ENCODE assay signal across 8 mouse cellular contexts in the genomic region with DNA sequence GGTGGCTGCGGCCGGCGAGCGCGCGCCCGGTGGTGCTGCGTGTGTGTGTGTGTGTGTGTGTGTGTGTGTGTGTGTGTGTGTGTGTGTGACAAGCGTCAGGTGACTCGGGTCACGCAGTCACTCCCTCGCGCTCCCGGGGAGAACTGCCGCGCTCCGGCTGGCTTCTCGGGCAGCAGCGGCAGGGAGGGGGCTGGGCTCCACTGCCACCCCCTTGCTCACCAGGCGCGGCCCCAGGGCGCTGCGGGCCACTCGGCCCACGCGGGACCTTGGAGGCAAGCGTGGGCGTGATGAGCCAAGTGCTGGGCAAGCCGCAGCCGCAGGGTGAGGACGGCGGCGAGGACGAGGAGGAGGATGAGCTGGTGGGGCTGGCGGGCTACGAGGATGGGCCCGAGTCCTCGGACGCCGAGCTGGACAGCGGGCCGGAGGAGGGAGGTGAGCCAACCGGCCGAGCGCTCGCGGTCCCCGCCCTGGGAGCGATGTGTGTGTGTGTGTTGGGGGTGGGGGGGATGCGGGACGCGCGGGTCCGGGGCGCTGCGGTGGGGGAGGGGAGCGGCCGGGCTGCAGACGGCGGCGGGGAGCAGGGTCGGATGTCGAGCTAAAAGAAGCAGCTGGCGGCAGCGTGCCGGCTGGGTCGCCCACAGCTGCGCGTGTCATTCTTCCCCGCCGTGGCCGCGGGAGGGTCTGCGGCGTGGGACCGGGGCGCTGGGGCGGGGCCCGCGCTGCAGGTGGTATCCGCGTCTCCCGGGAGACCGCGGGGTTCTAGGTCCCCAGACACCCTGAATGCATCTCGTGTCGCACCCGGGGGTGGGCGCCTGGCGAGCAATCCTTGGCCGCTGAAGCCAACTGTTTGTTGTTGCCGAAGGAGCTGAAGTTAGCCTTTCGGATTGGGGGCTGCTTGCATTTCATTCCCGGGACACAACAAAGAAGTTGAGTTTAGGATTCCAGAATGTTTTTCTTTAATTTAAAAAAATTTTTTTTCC. TPM values are rescaled to one million over a fixed set of nuclear protein-coding genes. Genes with fewer than 3 reads are reported as not detected.
DNase-seq lines count a peak whose midpoint lies in the region; ATAC-seq and TF ChIP-seq lines count a peak whose summit lies in the region.

No protein-coding gene starts in this region.

- no peak for TF ChIP-seq CTCF in brain, embryonic 14.5 days (IDR thresholded peaks at IDR 0.05; ENCODE audit: borderline replicate concordance, extremely low read depth, insufficient read depth, insufficient read length)
- no peak for TF ChIP-seq CTCF in testis, adult 2 months (IDR thresholded peaks at IDR 0.05; ENCODE audit: control insufficient read depth, insufficient read depth, insufficient replicate concordance, low read depth, low read length)

- peak overlapping the region; percentile 93 for H3K4me2 ChIP-seq in forebrain, embryonic 13.5 days
- peak overlapping the region; percentile 81 for H3K4me2 ChIP-seq in heart, embryonic 16.5 days (ENCODE audit: low read depth, low read length)
- H3K4me2 ChIP-seq in liver, embryonic 15.5 days: peak overlapping the region; percentile 97
- H3K4me2 ChIP-seq in neural tube, embryonic 13.5 days: peak overlapping the region; percentile 85

- peak overlapping the region; percentile 86 for H3K4me3 ChIP-seq in forebrain, embryonic 13.5 days
- peak overlapping the region; percentile 84 for H3K4me3 ChIP-seq in heart, embryonic 16.5 days (ENCODE audit: low read length)
- peak overlapping the region; percentile 67 for H3K4me3 ChIP-seq in liver, embryonic 15.5 days (replicated peaks)
- peak overlapping the region; percentile 56 for H3K4me3 ChIP-seq in neural tube, embryonic 13.5 days
- peak overlapping the region; percentile 87 for H3K4me3 ChIP-seq in testis, adult 2 months (ENCODE audit: control insufficient read depth, low read depth, low read length)

- no peaks in the 10 kb centered on the region for H3K36me3 ChIP-seq in forebrain, embryonic 13.5 days (ENCODE audit: poor library complexity, severe bottlenecking)
- H3K36me3 ChIP-seq in heart, embryonic 16.5 days (ENCODE audit: control insufficient read depth, insufficient read depth): no peaks in the 10 kb centered on the region
- no peaks in the 10 kb centered on the region; the same call in 1 of the 2 replicates for H3K36me3 ChIP-seq in liver, embryonic 15.5 days (replicated peaks)
- no peaks in the 10 kb centered on the region for H3K36me3 ChIP-seq in neural tube, embryonic 13.5 days
- no peaks in the 10 kb centered on the region for H3K36me3 ChIP-seq in testis, adult 2 months (ENCODE audit: control insufficient read depth, insufficient read depth, low read length)

- under 1% methylated on average over 69 of the region's 94 CpGs for WGBS in forebrain, embryonic 13.5 days
- under 1% methylated on average over 84 of the region's 94 CpGs for WGBS in heart, embryonic 16.5 days
- WGBS in liver, embryonic 15.5 days (ENCODE audit: insufficient replicate concordance): under 1% methylated on average over 84 of the region's 94 CpGs
- 0% methylated on average over 79 of the region's 94 CpGs for WGBS in neural tube, embryonic 13.5 days

- no peaks in the 10 kb centered on the region; the same call in 1 of the 2 replicates for H3K27me3 ChIP-seq in forebrain, embryonic 13.5 days
- no peaks in the 10 kb centered on the region for H3K27me3 ChIP-seq in heart, embryonic 16.5 days (ENCODE audit: control insufficient read depth, insufficient read depth, low read length)
- H3K27me3 ChIP-seq in liver, embryonic 15.5 days: peaks cover 77% of the 10 kb centered on the region
- H3K27me3 ChIP-seq in neural tube, embryonic 13.5 days: no peaks in the 10 kb centered on the region
- H3K27me3 ChIP-seq in testis, adult 2 months (ENCODE audit: control insufficient read depth, insufficient read depth, low read length): peaks cover 2% of the 10 kb centered on the region; the same call in 1 of the 2 replicates

- TF ChIP-seq POLR2A in brain, embryonic 14.5 days (IDR thresholded peaks at IDR 0.05; ENCODE audit: borderline replicate concordance, extremely low read depth, insufficient read depth, insufficient read length, poor library complexity, severe bottlenecking): no peak
- no peak for TF ChIP-seq POLR2A in testis, adult 2 months (IDR thresholded peaks at IDR 0.05; ENCODE audit: control insufficient read depth, low read depth, low read length)

- ATAC-seq in CD4-positive, CD25-positive, alpha-beta regulatory T cell, adult 4 months: peak; percentile 60
- ATAC-seq in forebrain, embryonic 13.5 days: peak; percentile 64
- peak; percentile 71 for ATAC-seq in heart, embryonic 16.5 days (replicated peaks; ENCODE audit: extremely low read depth, insufficient read depth, low FRiP score)
- ATAC-seq in liver, embryonic 15.5 days (ENCODE audit: insufficient read depth): no peak
- ATAC-seq in neural tube, embryonic 13.5 days (ENCODE audit: low read depth): peak; percentile 70

- H3K4me1 ChIP-seq in forebrain, embryonic 13.5 days: peaks cover 32% of the 10 kb centered on the region
- peaks cover 36% of the 10 kb centered on the region for H3K4me1 ChIP-seq in heart, embryonic 16.5 days (ENCODE audit: control insufficient read depth, insufficient read depth, low read length)
- H3K4me1 ChIP-seq in liver, embryonic 15.5 days (replicated peaks): peaks cover 75% of the 10 kb centered on the region
- H3K4me1 ChIP-seq in neural tube, embryonic 13.5 days (replicated peaks): peaks cover 31% of the 10 kb centered on the region
- peaks cover 14% of the 10 kb centered on the region for H3K4me1 ChIP-seq in testis, adult 2 months (ENCODE audit: control insufficient read depth, insufficient read depth, low read length)

- peak; percentile 80 for DNase-seq in brain, embryonic 14.5 days (ENCODE audit: low read depth)
- peak; percentile 76 to 90 for DNase-seq in kidney, postnatal 25 days

- H3K9me3 ChIP-seq in forebrain, embryonic 13.5 days (replicated peaks): no peaks in the 10 kb centered on the region
- peaks cover 4% of the 10 kb centered on the region; the same call in 1 of the 2 replicates for H3K9me3 ChIP-seq in heart, embryonic 16.5 days (replicated peaks; ENCODE audit: control insufficient read depth, low read length)
- no peaks in the 10 kb centered on the region for H3K9me3 ChIP-seq in liver, embryonic 15.5 days (replicated peaks)
- no peaks in the 10 kb centered on the region for H3K9me3 ChIP-seq in neural tube, embryonic 13.5 days

- H3K27ac ChIP-seq in forebrain, embryonic 13.5 days: peak overlapping the region; percentile 88
- peak overlapping the region; percentile 89 for H3K27ac ChIP-seq in heart, embryonic 16.5 days (ENCODE audit: low read length)
- H3K27ac ChIP-seq in liver, embryonic 15.5 days (replicated peaks): peak overlapping the region; percentile 29; the same call in 1 of the 2 replicates
- H3K27ac ChIP-seq in neural tube, embryonic 13.5 days (replicated peaks): peak overlapping the region; percentile 87
- H3K27ac ChIP-seq in testis, adult 2 months (ENCODE audit: control insufficient read depth, insufficient read depth, low read depth, low read length): no peak overlapping the region

- H3K9ac ChIP-seq in forebrain, embryonic 13.5 days: peak overlapping the region; percentile 87
- H3K9ac ChIP-seq in heart, embryonic 16.5 days (ENCODE audit: low read length): peak overlapping the region; percentile 87
- peak overlapping the region; percentile 61 for H3K9ac ChIP-seq in liver, embryonic 15.5 days
- peak overlapping the region; percentile 81 for H3K9ac ChIP-seq in neural tube, embryonic 13.5 days

RNA-seq across cellular contexts. Expression of a gene that starts 0.6 kb away (rescaled TPM):
- polyA plus RNA-seq in CD4-positive, CD25-positive, alpha-beta regulatory T cell, adult 4 months (2017; shearing (Covaris generic)): 1 to 10 TPM; 4.7 to 6.2 TPM
- polyA plus RNA-seq in brain, embryonic 14.5 days (2012; rRNA removed): 20.4 and 27.0 TPM in 2 replicates
- polyA plus RNA-seq in forebrain, embryonic 13.5 days (2015; fragmentation: Nextera tagmentation; extraction: Ambion mirVana): 22.7 and 23.9 TPM in 2 replicates
- polyA plus RNA-seq in heart, embryonic 16.5 days (2015; fragmentation: Nextera tagmentation; extraction: Ambion mirVana): 41.9 and 44.7 TPM in 2 replicates
- 1.9 and 2.3 TPM in 2 replicates for polyA plus RNA-seq in liver, embryonic 15.5 days (2015; fragmentation: Nextera tagmentation; extraction: Ambion mirVana)
- polyA plus RNA-seq in neural tube, embryonic 13.5 days (2015; fragmentation: Nextera tagmentation; extraction: Ambion mirVana): 41.3 and 44.3 TPM in 2 replicates
- 1.6 and 2.6 TPM in 2 replicates for polyA plus RNA-seq in testis, adult 2 months (2012; rRNA removed)

RNA-seq across cellular contexts. Expression of a gene that starts 32.8 kb away (rescaled TPM):
- 1 to 10 TPM; 2.2 TPM for polyA plus RNA-seq in CD4-positive, CD25-positive, alpha-beta regulatory T cell, adult 4 months (2017; shearing (Covaris generic))
- 11.6 and 19.1 TPM in 2 replicates for polyA plus RNA-seq in brain, embryonic 14.5 days (2012; rRNA removed)
- 25.4 and 27.5 TPM in 2 replicates for polyA plus RNA-seq in forebrain, embryonic 13.5 days (2015; fragmentation: Nextera tagmentation; extraction: Ambion mirVana)
- 4.7 and 5.6 TPM in 2 replicates for polyA plus RNA-seq in heart, embryonic 16.5 days (2015; fragmentation: Nextera tagmentation; extraction: Ambion mirVana)
- polyA plus RNA-seq in liver, embryonic 15.5 days (2015; fragmentation: Nextera tagmentation; extraction: Ambion mirVana): 0.60 and 0.67 TPM in 2 replicates
- 20.1 and 20.5 TPM in 2 replicates for polyA plus RNA-seq in neural tube, embryonic 13.5 days (2015; fragmentation: Nextera tagmentation; extraction: Ambion mirVana)
- polyA plus RNA-seq in testis, adult 2 months (2012; rRNA removed): 0.51 and 0.54 TPM in 2 replicates

RNA-seq across cellular contexts. Expression of a gene that starts 47.8 kb away (rescaled TPM):
- 10 to 100 TPM; 35.2 to 37.1 TPM for polyA plus RNA-seq in CD4-positive, CD25-positive, alpha-beta regulatory T cell, adult 4 months (2017; shearing (Covaris generic))
- polyA plus RNA-seq in brain, embryonic 14.5 days (2012; rRNA removed): 36.6 and 46.6 TPM in 2 replicates
- 46.5 and 47.2 TPM in 2 replicates for polyA plus RNA-seq in forebrain, embryonic 13.5 days (2015; fragmentation: Nextera tagmentation; extraction: Ambion mirVana)
- 32.9 and 35.3 TPM in 2 replicates for polyA plus RNA-seq in heart, embryonic 16.5 days (2015; fragmentation: Nextera tagmentation; extraction: Ambion mirVana)
- polyA plus RNA-seq in liver, embryonic 15.5 days (2015; fragmentation: Nextera tagmentation; extraction: Ambion mirVana): 25.0 and 30.2 TPM in 2 replicates
- polyA plus RNA-seq in neural tube, embryonic 13.5 days (2015; fragmentation: Nextera tagmentation; extraction: Ambion mirVana): 63.9 and 70.0 TPM in 2 replicates
- polyA plus RNA-seq in testis, adult 2 months (2012; rRNA removed): 197 and 259 TPM in 2 replicates
